In genomic region chr8:13675524-13675923, GRCm38 (mm10) we compare ENCODE assay signal across 8 mouse cellular contexts. TPM values are rescaled to one million over a fixed set of nuclear protein-coding genes. Genes with fewer than 3 reads are reported as not detected.
A peak's percentile ranks its signal among the peaks of the same experiment; 100 is the strongest.
DNase-seq lines count a peak whose midpoint lies in the region; ATAC-seq and TF ChIP-seq lines count a peak whose summit lies in the region.

No protein-coding gene starts in this region.

- ATAC-seq in erythroblast, adult 5-6 weeks (replicated peaks; ENCODE audit: low FRiP score, poor library complexity, severe bottlenecking): no peak
- ATAC-seq in liver, embryonic 11.5 days (replicated peaks; ENCODE audit: low FRiP score): no peak
- ATAC-seq in stomach, postnatal 0 days (ENCODE audit: low FRiP score, low TSS enrichment): no peak
- ATAC-seq in megakaryocyte progenitor cell, adult 5-6 weeks (replicated peaks; ENCODE audit: poor library complexity): no peak

- peak overlapping the region; percentile 68; the same call in 1 of the 2 replicates for H3K27ac ChIP-seq in thymus, adult 2 months (ENCODE audit: control insufficient read depth, insufficient read depth, low read length)
- H3K27ac ChIP-seq in liver, embryonic 11.5 days (ENCODE audit: low read depth, low read length): peak overlapping the region; percentile 68
- peak overlapping the region; percentile 92 for H3K27ac ChIP-seq in stomach, postnatal 0 days (replicated peaks)

- peaks cover 18% of the 10 kb centered on the region for H3K27me3 ChIP-seq in erythroblast, embryonic 14.5 days (ENCODE audit: control insufficient read depth)
- no peaks in the 10 kb centered on the region for H3K27me3 ChIP-seq in thymus, adult 2 months (ENCODE audit: control insufficient read depth, insufficient read depth, low read length)
- no peaks in the 10 kb centered on the region for H3K27me3 ChIP-seq in liver, embryonic 11.5 days (replicated peaks; ENCODE audit: control insufficient read depth, insufficient read depth, low read length)
- H3K27me3 ChIP-seq in stomach, postnatal 0 days (ENCODE audit: control insufficient read depth, insufficient read depth, low read length): peaks cover 2% of the 10 kb centered on the region; the same call in 1 of the 2 replicates

- peak overlapping the region; percentile 88 for H3K4me2 ChIP-seq in liver, embryonic 11.5 days
- peak overlapping the region; percentile 91 for H3K4me2 ChIP-seq in stomach, postnatal 0 days (replicated peaks; ENCODE audit: low read depth)

- peak overlapping the region; percentile 73 for H3K9ac ChIP-seq in liver, embryonic 11.5 days (ENCODE audit: low read depth, low read length)
- H3K9ac ChIP-seq in stomach, postnatal 0 days (ENCODE audit: low read length): peak overlapping the region; percentile 84

- WGBS in thymus, adult 2 months: 9% methylated on average over 8 of the region's 8 CpGs
- WGBS in liver, embryonic 11.5 days: 33% methylated on average over 8 of the region's 8 CpGs
- 27% methylated on average over 8 of the region's 8 CpGs for WGBS in stomach, postnatal 0 days

- H3K9me3 ChIP-seq in erythroblast, embryonic 14.5 days (ENCODE audit: control insufficient read depth, low read length): no peaks in the 10 kb centered on the region
- H3K9me3 ChIP-seq in liver, embryonic 11.5 days (ENCODE audit: control insufficient read depth, low read length): no peaks in the 10 kb centered on the region
- H3K9me3 ChIP-seq in stomach, postnatal 0 days (ENCODE audit: control insufficient read depth, low read length): no peaks in the 10 kb centered on the region

- no peak for TF ChIP-seq EP300 in stomach, postnatal 0 days (optimal IDR thresholded peaks at IDR 0.05)

- peaks cover 66% of the 10 kb centered on the region for H3K4me1 ChIP-seq in erythroblast, embryonic 14.5 days (ENCODE audit: control insufficient read depth)
- peaks cover 45% of the 10 kb centered on the region for H3K4me1 ChIP-seq in thymus, adult 2 months (replicated peaks; ENCODE audit: control insufficient read depth, insufficient read depth, low read length)
- H3K4me1 ChIP-seq in liver, embryonic 11.5 days (replicated peaks; ENCODE audit: control insufficient read depth, insufficient read depth, low read length): peaks cover 56% of the 10 kb centered on the region
- H3K4me1 ChIP-seq in stomach, postnatal 0 days (replicated peaks; ENCODE audit: control insufficient read depth, insufficient read depth): peaks cover 2% of the 10 kb centered on the region; the same call in 1 of the 2 replicates

- no peak for DNase-seq in thymus, adult 2 months
- no peak for DNase-seq in thymus, adult 18-20 months
- no peak for DNase-seq in liver, embryonic 11.5 days (ENCODE audit: low spot score)
- DNase-seq in stomach, postnatal 0 days (ENCODE audit: low spot score): no peak
- no peak for DNase-seq in urinary bladder, postnatal 14 days (ENCODE audit: low spot score)

- no peak for TF ChIP-seq POLR2A in thymus, adult 2 months (IDR thresholded peaks at IDR 0.05; ENCODE audit: control insufficient read depth, extremely low read depth, insufficient read depth, low read length, poor library complexity)

- TF ChIP-seq CTCF in thymus, adult 2 months (IDR thresholded peaks at IDR 0.05; ENCODE audit: borderline replicate concordance, control insufficient read depth, extremely low read depth, insufficient read depth, low read length, poor library complexity): no peak
- TF ChIP-seq CTCF in stomach, postnatal 0 days (IDR thresholded peaks at IDR 0.05; ENCODE audit: low read depth): no peak

- peak overlapping the region; percentile 74 for H3K4me3 ChIP-seq in erythroblast, embryonic 14.5 days (replicated peaks)
- H3K4me3 ChIP-seq in thymus, adult 2 months (ENCODE audit: control insufficient read depth, insufficient read depth, low read length): peak overlapping the region; percentile 98
- H3K4me3 ChIP-seq in liver, embryonic 11.5 days (ENCODE audit: low read depth, low read length): peak overlapping the region; percentile 82
- H3K4me3 ChIP-seq in stomach, postnatal 0 days (ENCODE audit: low read depth, low read length): peak overlapping the region; percentile 79

- no peaks in the 10 kb centered on the region for H3K36me3 ChIP-seq in erythroblast, embryonic 14.5 days (ENCODE audit: control insufficient read depth)
- no peaks in the 10 kb centered on the region for H3K36me3 ChIP-seq in thymus, adult 2 months (ENCODE audit: control insufficient read depth, insufficient read depth, low read length)
- no peaks in the 10 kb centered on the region for H3K36me3 ChIP-seq in liver, embryonic 11.5 days (ENCODE audit: control insufficient read depth, insufficient read depth, low read length)
- H3K36me3 ChIP-seq in stomach, postnatal 0 days (ENCODE audit: control insufficient read depth, insufficient read depth, low read length): no peaks in the 10 kb centered on the region

RNA-seq across cellular contexts. Expression of gene Rasa3, which starts 1.9 kb away (rescaled TPM):
- polyA plus RNA-seq in erythroblast, embryonic 14.5 days (2012): 0.10 and 0.12 TPM in 2 replicates
- 4.8 and 11.7 TPM in 2 replicates for total RNA-seq in erythroblast, adult 5-6 weeks (2015; ENCODE audit: low replicate concordance)
- total RNA-seq in erythroblast, adult 5-6 weeks (2017; ENCODE audit: low replicate concordance): 17.1 and 19.5 TPM in 2 replicates
- 52.7 and 57.5 TPM in 2 replicates for polyA plus RNA-seq in thymus, adult 2 months (2012; rRNA removed)
- 37.2 and 38.2 TPM in 2 replicates for polyA plus RNA-seq in liver, embryonic 11.5 days (2014; fragmentation: Nextera tagmentation; extraction: Ambion mirVana)
- polyA plus RNA-seq in stomach, postnatal 0 days (2015; fragmentation: Nextera tagmentation; extraction: Ambion mirVana): 12.0 and 12.4 TPM in 2 replicates
- 24.1 and 36.8 TPM in 2 replicates for total RNA-seq in megakaryocyte progenitor cell, adult 5-6 weeks (2015)
- 49.3 and 51.3 TPM in 2 replicates for total RNA-seq in megakaryocyte progenitor cell, adult 5-6 weeks (2017)

RNA-seq across cellular contexts. Expression of gene Cfap97d2, which starts 30.2 kb away (rescaled TPM):
- not detected in 2 replicates for polyA plus RNA-seq in erythroblast, embryonic 14.5 days (2012)
- not detected in 2 replicates for total RNA-seq in erythroblast, adult 5-6 weeks (2015; ENCODE audit: low replicate concordance)
- total RNA-seq in erythroblast, adult 5-6 weeks (2017; ENCODE audit: low replicate concordance): not detected in 2 replicates
- polyA plus RNA-seq in thymus, adult 2 months (2012; rRNA removed): not detected in 2 replicates
- 0.19 TPM in 1 of 2 replicates, not detected in the other for polyA plus RNA-seq in liver, embryonic 11.5 days (2014; fragmentation: Nextera tagmentation; extraction: Ambion mirVana)
- 0.13 and 0.17 TPM in 2 replicates for polyA plus RNA-seq in stomach, postnatal 0 days (2015; fragmentation: Nextera tagmentation; extraction: Ambion mirVana)
- total RNA-seq in megakaryocyte progenitor cell, adult 5-6 weeks (2015): not detected in 2 replicates
- not detected in 2 replicates for total RNA-seq in megakaryocyte progenitor cell, adult 5-6 weeks (2017)

Comparison
In these comparisons a context has a peak if more than half of its experiments do, and no peak if none do; other contexts are left out.
1. RNA of gene Rasa3, which starts 1.9 kb away (polyA plus RNA-seq): 52.7 to 57.5 TPM in thymus, adult 2 months, 37.2 to 38.2 TPM in liver, embryonic 11.5 days and 12.0 to 12.4 TPM in stomach, postnatal 0 days; 0.10 to 0.12 TPM in erythroblast, embryonic 14.5 days; every median in the first group is over 10 times any median in the second.
2. Peak in every context shown above with its lines, with median percentiles within 50 percentile points of each other: H3K4me3 ChIP-seq and H3K27ac ChIP-seq.